Mouse (Mus musculus) retina, embryonic 14.5 days (tissue): ENCODE results near the gene Slc30a9.

ENCODE experiments used
- DNase-seq: peaks from one replicate; pipeline ENCODE4 v3.0.0-alpha.2; 2015; ENCODE audit warnings: low spot score

Slc30a9 gene

DNA sequence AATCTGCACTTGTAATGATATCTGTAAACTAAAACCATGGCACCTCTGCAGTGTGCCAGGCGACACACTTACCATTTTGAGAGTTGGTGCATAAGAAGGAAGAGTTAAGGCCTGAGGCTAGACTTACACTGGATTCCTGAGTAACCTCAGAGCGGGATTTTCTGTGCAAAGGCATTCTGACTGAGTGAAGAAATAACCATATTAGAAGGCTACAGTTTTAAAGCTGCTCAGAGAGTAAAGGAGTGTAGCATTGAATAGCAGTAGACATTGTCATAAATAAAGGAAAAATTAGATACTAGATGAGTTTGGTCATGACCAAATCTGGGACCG, 5.7 kb downstream of the Slc30a9 start:
- no peak for DNase-seq

DNA sequence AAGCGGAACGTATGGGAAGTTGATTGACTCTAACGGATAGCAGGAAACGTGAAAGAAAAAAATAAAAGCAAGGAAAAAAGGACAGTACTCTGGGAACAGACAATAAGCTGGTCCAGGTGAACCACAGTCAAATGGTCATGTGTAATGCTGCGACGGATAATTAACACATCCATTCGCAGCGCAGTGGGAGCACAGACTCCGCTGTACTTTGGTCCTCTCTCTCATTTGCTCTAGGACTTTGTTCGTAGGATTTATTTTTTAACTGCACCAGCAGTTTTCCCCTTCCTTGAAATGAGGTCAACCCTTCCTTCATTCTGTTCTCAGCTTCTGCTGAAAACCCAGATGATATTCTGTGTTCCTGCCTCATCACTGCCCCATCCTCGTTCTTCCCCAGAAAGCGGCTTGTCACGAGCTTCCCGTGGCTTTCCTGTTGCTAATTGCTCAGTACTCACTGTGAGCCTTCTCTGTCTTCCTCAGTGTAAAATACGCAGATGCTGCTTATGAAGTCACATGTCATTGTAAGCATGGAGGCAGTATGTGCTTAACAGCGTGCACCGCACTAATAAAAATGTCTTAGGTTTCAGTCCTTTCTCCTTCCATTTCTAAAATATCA, 15.0 kb downstream of the Slc30a9 start:
- DNase-seq = no peak

GRCm38 (mm10) chr5:67324032-67324431, 17.3 kb downstream of the Slc30a9 start:
- DNase-seq = no peak

DNA sequence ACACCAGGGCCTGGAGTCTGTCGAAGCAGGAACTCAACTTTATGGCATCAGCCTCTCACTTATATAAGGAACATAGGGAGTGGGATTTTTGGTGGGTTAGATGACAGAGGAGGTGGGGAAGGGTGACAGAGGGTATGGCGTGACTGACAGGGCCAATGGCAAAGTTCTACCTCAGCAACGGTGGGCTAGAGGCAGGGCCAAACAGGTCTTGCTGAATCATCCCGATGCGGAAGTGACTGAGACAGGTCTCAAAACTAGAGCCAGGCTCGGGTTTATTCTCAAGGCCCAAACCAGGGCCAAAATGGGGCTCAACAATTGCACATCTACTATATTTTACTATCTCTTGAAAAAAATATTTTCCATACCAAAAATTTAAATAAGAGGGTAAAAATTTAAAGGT, 34.1 kb downstream of the Slc30a9 start:
- DNase-seq = no peak

DNA sequence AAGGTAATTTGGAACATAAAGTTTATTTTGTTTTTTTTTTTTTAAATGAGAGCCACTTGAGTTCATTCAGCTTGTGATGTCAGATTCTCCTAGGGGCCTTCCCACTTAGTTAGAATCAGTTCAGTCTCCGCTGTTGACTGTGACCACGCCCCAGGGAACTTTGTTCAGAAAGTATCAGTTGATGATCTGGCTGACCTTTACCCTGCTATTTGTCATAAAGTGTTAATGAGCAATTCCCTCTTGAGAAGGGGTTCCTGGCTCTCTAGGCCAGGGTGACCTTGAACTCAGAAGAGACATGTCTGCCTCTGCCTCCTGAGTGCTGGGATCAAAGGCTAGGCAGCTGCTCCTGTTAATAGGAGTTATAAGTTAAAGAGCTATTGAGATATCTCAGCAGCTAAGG, 40.3 kb downstream of the Slc30a9 start:
- DNase-seq = no peak

- DNase-seq = no peak
Observed at GRCm38 (mm10) chr5:67348949-67349348, 42.2 kb downstream of the Slc30a9 start.

GRCm38 (mm10) chr5:67362316-67362715, 55.6 kb downstream of the Slc30a9 start:
- DNase-seq = no peak

- DNase-seq = no peak
Observed at GRCm38 (mm10) chr5:67362931-67363330, 56.2 kb downstream of the Slc30a9 start.

GRCm38 (mm10) chr5:67377044-67377621, 70.4 kb downstream of the Slc30a9 start:
- DNase-seq = no peak

GRCm38 (mm10) chr5:67381690-67382089, 74.9 kb downstream of the Slc30a9 start:
- no peak for DNase-seq

DNA sequence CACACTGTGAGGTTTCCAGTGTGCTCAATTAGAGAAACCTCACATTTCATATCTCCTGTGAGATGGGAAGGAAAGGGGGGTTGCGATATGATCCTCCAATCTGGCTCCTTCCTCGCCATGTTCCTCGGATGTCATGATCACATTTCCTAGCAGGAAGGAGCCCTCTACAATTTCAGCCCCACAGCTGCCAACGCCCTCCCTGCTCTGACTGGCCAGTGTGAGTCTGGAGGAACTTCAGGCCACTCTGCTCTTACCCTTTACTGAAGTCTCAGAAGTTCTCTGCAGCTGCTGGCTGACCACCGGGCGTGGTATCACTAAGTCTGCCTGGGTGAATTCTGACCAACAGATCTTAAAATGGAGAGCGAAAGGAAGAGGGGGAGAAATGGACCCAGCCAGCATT, 75.8 kb downstream of the Slc30a9 start:
- DNase-seq = no peak

- no peak for DNase-seq
Observed at GRCm38 (mm10) chr5:67393951-67394350, 87.2 kb downstream of the Slc30a9 start.

DNA sequence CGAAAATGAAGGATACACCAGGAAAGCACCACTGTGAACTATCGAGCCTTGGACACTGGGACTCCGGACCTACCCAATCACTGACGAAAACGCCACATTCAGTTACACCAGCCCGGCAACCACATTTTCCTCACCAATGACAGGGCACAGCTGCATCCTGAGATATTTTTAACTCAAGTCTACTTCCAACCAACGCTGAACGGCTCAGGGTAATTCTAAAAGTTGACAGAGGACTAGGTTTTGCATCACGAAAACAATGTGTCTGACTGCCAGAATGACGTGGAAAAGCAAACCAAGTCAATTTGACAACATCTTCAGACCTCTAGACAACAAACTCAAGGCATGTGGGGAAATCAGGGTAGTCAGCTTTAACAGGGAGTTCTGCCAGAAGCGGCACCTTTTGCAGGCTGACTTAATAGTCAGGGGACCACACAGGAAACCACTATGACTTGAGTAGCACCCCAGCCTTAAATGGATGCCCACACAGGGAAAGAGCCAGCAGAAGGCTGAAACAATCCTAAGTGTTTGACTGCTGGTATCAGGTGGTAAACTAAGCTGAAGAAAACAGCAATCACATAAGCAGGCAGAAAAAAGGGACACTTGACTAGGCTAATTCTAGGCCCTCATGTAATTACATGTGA, 88.6 kb downstream of the Slc30a9 start:
- no peak for DNase-seq

DNA sequence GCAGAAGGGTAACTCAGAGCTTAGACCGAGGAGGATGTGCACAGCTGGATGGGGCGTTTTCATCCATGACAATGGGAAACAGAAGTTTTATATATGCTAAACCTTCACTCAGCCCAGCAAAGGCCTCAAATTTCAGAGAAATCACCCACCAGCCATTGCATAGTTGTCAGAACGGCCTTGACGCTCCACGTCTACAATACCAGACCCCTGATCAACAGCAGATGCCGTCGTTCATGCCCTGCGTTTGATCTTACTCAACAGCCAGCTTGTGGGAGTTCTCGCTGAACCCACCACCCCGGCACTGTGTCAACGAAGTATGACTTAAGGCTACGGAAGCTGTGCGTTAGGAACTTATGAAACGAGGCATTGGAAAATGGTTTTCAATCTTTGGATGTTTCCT, 90.4 kb downstream of the Slc30a9 start:
- no peak for DNase-seq

GRCm38 (mm10) chr5:67399876-67400607, 93.3 kb downstream of the Slc30a9 start:
- DNase-seq = no peak

- DNase-seq = no peak
Observed at GRCm38 (mm10) chr5:67400608-67401480, 94.1 kb downstream of the Slc30a9 start.

- no peak for DNase-seq
Observed at GRCm38 (mm10) chr5:67401612-67402011, 94.9 kb downstream of the Slc30a9 start.

GRCm38 (mm10) chr5:67404380-67404779, 97.6 kb downstream of the Slc30a9 start:
- no peak for DNase-seq

DNA sequence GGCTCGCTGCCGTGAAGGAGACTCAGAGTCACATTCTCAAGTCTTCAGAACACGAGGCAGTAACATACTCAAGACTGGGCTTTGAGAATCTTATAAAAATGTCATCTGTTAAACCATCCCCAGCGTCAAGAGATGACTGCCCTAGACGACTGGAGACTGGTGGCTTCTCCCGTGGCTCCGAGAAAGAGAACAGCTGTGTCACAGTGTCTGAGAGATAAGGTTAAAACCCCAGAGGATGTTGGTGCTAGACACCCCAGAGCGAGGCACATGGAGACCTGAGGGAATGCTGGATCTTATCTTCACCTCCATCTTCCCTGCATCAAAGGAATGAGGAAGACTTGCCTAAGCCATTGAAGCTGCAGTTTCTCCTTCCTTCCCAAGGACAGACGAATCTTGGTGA, 98.2 kb downstream of the Slc30a9 start:
- DNase-seq = no peak
